Mouse (Mus musculus) midbrain, embryonic 11.5 days (tissue): ENCODE data around the gene Plscr3. TPM values are rescaled to one million over a fixed set of nuclear protein-coding genes. Genes with fewer than 3 reads are reported as not detected.

ENCODE experiments used
- ATAC-seq: fragments of 200-750 bp; cut with Nextera tagmentation; 2 replicates; pipeline ENCODE4 v1.8.0; 2017; ENCODE audit warnings: moderate TSS enrichment, moderate library complexity; ENCODE audit not compliant: low FRiP score
- DNase-seq: peaks from one replicate; pipeline ENCODE4 v3.0.0; 2015; ENCODE audit warnings: low spot score; ENCODE audit errors: missing footprints
- H3K27ac ChIP-seq: fragments of 300-500 bp; sonication (generic); 2 replicates; pipeline ENCODE4 v1.5.1; 2014; ENCODE audit warnings: low read depth, low read length
- H3K27me3 ChIP-seq: fragments of 300-500 bp; sonication (generic); 2 replicates; pipeline ENCODE4 v1.6.1; 2014; ENCODE audit warnings: mild to moderate bottlenecking, low read length, moderate library complexity, mixed read lengths; ENCODE audit not compliant: control insufficient read depth, insufficient read depth
- H3K36me3 ChIP-seq: fragments of 300-500 bp; sonication (generic); 2 replicates; pipeline ENCODE4 v1.6.1; 2014; ENCODE audit warnings: mild to moderate bottlenecking, low read length, moderate library complexity, mixed read lengths; ENCODE audit not compliant: control insufficient read depth, insufficient read depth
- H3K4me1 ChIP-seq: fragments of 300-500 bp; sonication (generic); 2 replicates; pipeline ENCODE4 v1.6.1; 2014; ENCODE audit warnings: low read length; ENCODE audit not compliant: control insufficient read depth, insufficient read depth
- H3K4me2 ChIP-seq: fragments of 300-500 bp; sonication (generic); 2 replicates; pipeline ENCODE4 v1.6.1; 2014; ENCODE audit warnings: mild to moderate bottlenecking, moderate library complexity
- H3K4me3 ChIP-seq: fragments of 300-500 bp; sonication (generic); 2 replicates; pipeline ENCODE4 v1.5.1; 2014; ENCODE audit warnings: low read depth, low read length
- H3K9ac ChIP-seq: fragments of 300-500 bp; sonication (generic); 2 replicates; pipeline ENCODE4 v1.6.1; 2014; ENCODE audit warnings: low read length
- H3K9me3 ChIP-seq: fragments of 300-500 bp; sonication (generic); 2 replicates; pipeline ENCODE4 v1.6.1; 2016; ENCODE audit warnings: low read length; ENCODE audit not compliant: control insufficient read depth
- WGBS: fragments of 180-500 bp; shearing (Covaris S2); extraction: QIAGEN DNeasy Blood & Tissue Kit; methylation state at CpG from one replicate; pipeline ENCODE4 v1.1.7; 2014; 5-methylcytosine and 5-hydroxymethylcytosine counted together
- polyA plus RNA-seq: library from polyadenylated mRNA; unstranded; fragments of >200 nt; fragmentation: Nextera tagmentation; extraction: Ambion mirVana; gene quantifications from 2 replicates; pipeline ENCODE4 v1.2.1, GENCODE M21; 2014

The Plscr3 gene
- polyA plus RNA-seq, 1 experiment from 2014 or later = 65.3 TPM

- Histone ChIP-seq H3K9ac (no peak overlapping the region), H3K27me3 (no peaks in the 10 kb centered on the region), H3K4me2 (no peak overlapping the region), H3K27ac (no peak overlapping the region), H3K4me1 (no peaks in the 10 kb centered on the region), H3K9me3 (no peaks in the 10 kb centered on the region), H3K36me3 (no peaks in the 10 kb centered on the region), H3K4me3 (no peak overlapping the region)
- DNase-seq (peak; percentile 56), ATAC-seq (no peak)
- 93% methylated on average over 8 of the region's 8 CpGs for WGBS
Observed at GRCm38 (mm10) chr11:69818871-69819270, 27.3 kb upstream of the Plscr3 start.

GRCm38 (mm10) chr11:69822080-69822479, 24.1 kb upstream of the Plscr3 start, which contains the start of gene Spem1:
Spem1 (minus strand) TSS chr11:69822180.
- DNase-seq (peak; percentile 44), ATAC-seq (no peak)
- Histone ChIP-seq H3K9ac (no peak within 1 kb of the TSS), H3K36me3 (peaks cover 14% of the 10 kb centered on the region; the same call in 1 of the 2 replicates), H3K27ac (no peak within 1 kb of the TSS), H3K4me1 (no peaks in the 10 kb centered on the region), H3K27me3 (no peaks in the 10 kb centered on the region), H3K4me2 (no peak within 1 kb of the TSS), H3K4me3 (no peak within 1 kb of the TSS), H3K9me3 (no peaks in the 10 kb centered on the region)
- 92% methylated on average over 3 of the region's 3 CpGs for WGBS

GRCm38 (mm10) chr11:69823456-69823855, 22.7 kb upstream of the Plscr3 start:
- ATAC-seq (no peak), DNase-seq (peak; percentile 74)
- H3K27ac ChIP-seq = no peak overlapping the region
- no peak overlapping the region for H3K4me2 ChIP-seq
- peaks cover 24% of the 10 kb centered on the region for H3K36me3 ChIP-seq
- H3K4me3 ChIP-seq = no peak overlapping the region
- H3K9ac ChIP-seq = no peak overlapping the region
- no peaks in the 10 kb centered on the region for H3K4me1 ChIP-seq
- H3K27me3 ChIP-seq = no peaks in the 10 kb centered on the region
- 82% methylated on average over 2 of the region's 2 CpGs for WGBS
- H3K9me3 ChIP-seq = no peaks in the 10 kb centered on the region

GRCm38 (mm10) chr11:69828832-69829231, 17.3 kb upstream of the Plscr3 start:
- peaks cover 6% of the 10 kb centered on the region for H3K4me1 ChIP-seq
- DNase-seq (no peak), ATAC-seq (no peak)
- no peaks in the 10 kb centered on the region for H3K9me3 ChIP-seq
- no peak overlapping the region for H3K27ac ChIP-seq
- H3K4me2 ChIP-seq = no peak overlapping the region
- H3K36me3 ChIP-seq = peaks cover 26% of the 10 kb centered on the region
- WGBS = 71% methylated on average over 5 of the region's 5 CpGs
- H3K27me3 ChIP-seq = peaks cover 6% of the 10 kb centered on the region; the same call in 1 of the 2 replicates
- no peak overlapping the region for H3K9ac ChIP-seq
- H3K4me3 ChIP-seq = no peak overlapping the region

- Histone ChIP-seq H3K36me3 (peaks cover 2% of the 10 kb centered on the region; the same call in 1 of the 2 replicates), H3K4me2 (peak overlapping the region; percentile 87), H3K27ac (no peak overlapping the region), H3K9me3 (no peaks in the 10 kb centered on the region), H3K27me3 (peaks cover 8% of the 10 kb centered on the region; the same call in 1 of the 2 replicates), H3K4me1 (peaks cover 33% of the 10 kb centered on the region), H3K4me3 (peak overlapping the region; percentile 62), H3K9ac (peak overlapping the region; percentile 70)
- 57% methylated on average over 8 of the region's 8 CpGs for WGBS
- ATAC-seq = no peak
- DNase-seq = no peak
Observed at GRCm38 (mm10) chr11:69833554-69833953, 12.6 kb upstream of the Plscr3 start.

- H3K9me3 ChIP-seq = no peaks in the 10 kb centered on the region
- H3K4me1 ChIP-seq = peaks cover 34% of the 10 kb centered on the region
- WGBS = 6% methylated on average over 43 of the region's 48 CpGs
- peaks cover 8% of the 10 kb centered on the region; the same call in 1 of the 2 replicates for H3K27me3 ChIP-seq
- peak overlapping the region; percentile 70 for H3K9ac ChIP-seq
- DNase-seq (peak; percentile 91), ATAC-seq (no peak)
- H3K4me3 ChIP-seq = peak overlapping the region; percentile 62
- no peak overlapping the region for H3K27ac ChIP-seq
- peak overlapping the region; percentile 87 for H3K4me2 ChIP-seq
- H3K36me3 ChIP-seq = peaks cover 2% of the 10 kb centered on the region; the same call in 1 of the 2 replicates
Observed at GRCm38 (mm10) chr11:69834001-69834549, 12.1 kb upstream of the Plscr3 start.

GRCm38 (mm10) chr11:69835326-69835965, 10.7 kb upstream of the Plscr3 start:
- Histone ChIP-seq H3K4me2 (peak overlapping the region; percentile 87), H3K4me3 (peak overlapping the region; percentile 62), H3K27ac (peak overlapping the region; percentile 17; the same call in 1 of the 2 replicates), H3K27me3 (peaks cover 8% of the 10 kb centered on the region; the same call in 1 of the 2 replicates), H3K9me3 (no peaks in the 10 kb centered on the region), H3K9ac (peak overlapping the region; percentile 21; the same call in 1 of the 2 replicates), H3K36me3 (peaks cover 2% of the 10 kb centered on the region; the same call in 1 of the 2 replicates), H3K4me1 (peaks cover 38% of the 10 kb centered on the region)
- WGBS = 0% methylated on average over 9 of the region's 9 CpGs
- ATAC-seq (0 out of 2 replicates have a peak, but pooled peaks have one; percentile 3), DNase-seq (peak; percentile 97)

GRCm38 (mm10) chr11:69835966-69836335, 10.2 kb upstream of the Plscr3 start:
- H3K27me3 ChIP-seq = peaks cover 8% of the 10 kb centered on the region; the same call in 1 of the 2 replicates
- peak overlapping the region; percentile 62 for H3K4me3 ChIP-seq
- peak; percentile 88 for DNase-seq
- H3K9me3 ChIP-seq = no peaks in the 10 kb centered on the region
- peak overlapping the region; percentile 73; the same call in 1 of the 2 replicates for H3K27ac ChIP-seq
- H3K4me1 ChIP-seq = peaks cover 38% of the 10 kb centered on the region
- peak overlapping the region; percentile 90 for H3K9ac ChIP-seq
- WGBS = 2% methylated on average over 4 of the region's 4 CpGs
- peak overlapping the region; percentile 87 for H3K4me2 ChIP-seq
- ATAC-seq = no peak
- H3K36me3 ChIP-seq = peaks cover 2% of the 10 kb centered on the region; the same call in 1 of the 2 replicates
